Mouse (Mus musculus) splenic B cell, adult 2 months (primary cell): Measurements from ENCODE around the gene Gcc2.
"Not testable (repeated sequence)": the region's sequence is repeated elsewhere in the genome, so short reads cannot be mapped to it uniquely, and the experiment has no call there.

Source experiments
- DNase-seq: peaks from one replicate; pipeline ENCODE4 v3.0.0-alpha.2; 2011; ENCODE audit warnings: low read depth, low spot score
- H3K27me3 ChIP-seq: 2 replicates; pipeline ENCODE4 v1.6.1; 2012; ENCODE audit warnings: mild to moderate bottlenecking, low read length, moderate library complexity, mixed read lengths; ENCODE audit not compliant: control insufficient read depth, poor library complexity, insufficient read depth, severe bottlenecking
- H3K36me3 ChIP-seq: 2 replicates; pipeline ENCODE4 v1.6.1; 2012; ENCODE audit warnings: mild to moderate bottlenecking, low read length, moderate library complexity, mixed read lengths; ENCODE audit not compliant: control insufficient read depth, poor library complexity, insufficient read depth, severe bottlenecking

Gcc2 gene

DNA sequence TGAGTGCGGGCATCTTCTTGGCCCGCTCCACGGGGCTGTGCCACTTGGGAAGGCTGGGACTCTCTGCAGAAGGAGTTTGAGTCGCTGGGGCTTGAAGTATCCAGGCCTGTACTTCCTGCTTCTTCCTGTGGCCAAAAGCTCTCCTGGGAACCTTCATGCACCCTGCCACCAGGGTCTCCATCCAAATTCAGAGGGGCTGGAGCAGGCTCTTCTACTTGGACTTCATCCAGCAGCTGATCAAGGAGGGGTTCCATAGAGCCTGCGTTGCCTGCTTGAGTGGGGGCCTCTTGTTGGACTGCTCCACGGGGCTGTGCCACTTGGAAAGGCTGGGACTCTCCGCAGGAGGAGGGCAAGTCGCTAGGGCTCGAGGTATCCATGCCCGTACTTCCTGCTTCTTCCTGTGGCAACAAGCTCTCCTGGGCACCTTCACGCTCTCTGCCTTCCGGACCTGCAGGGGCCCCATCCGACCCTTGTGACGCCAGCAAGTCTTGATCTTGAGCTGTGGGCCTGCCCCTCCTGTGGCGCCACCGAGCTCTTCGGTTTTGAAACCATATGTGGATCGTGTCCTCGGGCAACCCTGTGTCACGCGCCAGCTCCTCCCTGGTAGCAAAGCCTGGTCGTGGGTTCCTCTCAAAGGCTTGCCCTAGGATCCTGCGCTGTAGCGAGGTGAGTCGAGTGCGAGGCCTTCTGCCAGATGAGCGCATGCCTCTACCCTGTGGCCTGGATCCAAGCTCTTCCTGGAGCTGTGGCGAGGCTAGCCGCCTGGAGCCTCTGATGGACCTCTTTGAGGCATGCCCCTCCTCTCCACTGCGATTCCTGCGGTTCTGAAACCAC, 31.1 kb upstream of the Gcc2 start:
- peak; percentile 36 for DNase-seq
- not testable (repeated sequence) for H3K27me3 ChIP-seq, H3K36me3 ChIP-seq

DNA sequence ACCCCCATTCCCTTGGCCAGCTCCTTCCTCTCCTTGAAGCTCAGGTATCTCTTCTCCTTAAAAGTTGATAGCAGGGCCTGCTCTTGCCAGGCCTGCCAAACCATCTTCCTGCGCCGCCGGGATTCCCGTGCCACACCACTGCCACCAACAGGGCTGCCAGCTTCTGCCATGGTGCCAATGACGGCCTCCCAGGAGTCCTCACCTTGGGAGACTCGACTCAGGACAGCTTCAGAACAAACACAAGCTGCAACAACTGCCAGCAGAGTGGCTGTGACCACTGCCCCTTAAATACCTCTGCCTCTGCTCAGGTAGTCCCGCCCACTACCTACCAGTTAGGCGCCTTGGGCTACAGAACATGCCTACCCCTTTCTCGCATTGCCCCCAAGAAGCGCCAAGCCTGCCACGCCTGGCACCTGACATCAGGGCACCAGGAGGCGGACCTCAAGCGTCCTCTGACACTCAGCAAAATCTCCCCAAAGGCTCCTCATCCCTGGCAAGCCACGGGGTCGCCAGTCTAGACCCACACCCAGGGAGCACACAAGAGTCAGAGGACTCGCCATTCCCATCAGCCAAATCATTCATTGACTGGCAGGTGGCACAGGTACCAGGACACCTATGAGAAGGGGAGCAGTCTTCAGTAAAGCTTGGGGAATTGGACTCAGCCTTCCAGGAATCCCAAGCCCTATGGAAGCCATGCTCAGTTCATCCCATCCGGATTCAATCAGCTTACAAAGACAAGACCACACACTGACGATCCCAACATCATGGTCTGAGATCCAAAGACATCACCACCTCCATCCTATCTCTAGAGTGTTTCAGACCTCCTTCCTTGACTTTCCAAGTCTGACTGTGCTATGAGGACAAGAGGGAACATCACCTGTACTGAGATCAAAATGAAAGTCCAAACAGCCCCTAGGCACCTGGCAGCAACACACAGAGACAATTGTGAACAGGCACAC, 30.2 kb upstream of the Gcc2 start, which contains the start of gene AW822073:
Gene AW822073 (minus strand): TSS at position 104 of the 959 bp plus-strand sequence.
- peak; percentile 23 for DNase-seq
- not testable (repeated sequence) for H3K27me3 ChIP-seq

DNA sequence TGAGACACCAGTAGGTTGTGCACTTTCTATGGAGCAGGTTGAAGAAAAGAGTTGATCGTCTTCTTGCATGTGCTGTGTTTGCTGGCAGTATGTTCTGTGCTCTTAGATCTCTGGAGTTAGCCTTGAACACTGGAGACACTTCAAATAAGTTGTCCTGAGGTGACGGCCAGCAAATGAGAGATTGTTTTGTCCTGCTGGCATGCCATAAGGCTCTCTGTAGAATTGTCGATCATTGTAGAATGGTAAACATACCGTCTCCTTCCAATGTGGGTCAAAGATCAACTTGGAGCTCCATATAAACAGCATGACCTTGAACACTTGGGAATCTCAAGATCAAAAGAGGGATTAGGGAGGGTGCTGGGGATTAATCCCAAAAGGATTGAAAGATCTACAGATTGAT, 28.9 kb upstream of the Gcc2 start:
- not testable (repeated sequence) for H3K27me3 ChIP-seq, H3K36me3 ChIP-seq
- peak; percentile 36 for DNase-seq

More for the DNA sequence above, 30.2 kb upstream of the Gcc2 start, which contains the start of gene AW822073:
- H3K36me3 ChIP-seq, result not testable (repeated sequence)

DNA sequence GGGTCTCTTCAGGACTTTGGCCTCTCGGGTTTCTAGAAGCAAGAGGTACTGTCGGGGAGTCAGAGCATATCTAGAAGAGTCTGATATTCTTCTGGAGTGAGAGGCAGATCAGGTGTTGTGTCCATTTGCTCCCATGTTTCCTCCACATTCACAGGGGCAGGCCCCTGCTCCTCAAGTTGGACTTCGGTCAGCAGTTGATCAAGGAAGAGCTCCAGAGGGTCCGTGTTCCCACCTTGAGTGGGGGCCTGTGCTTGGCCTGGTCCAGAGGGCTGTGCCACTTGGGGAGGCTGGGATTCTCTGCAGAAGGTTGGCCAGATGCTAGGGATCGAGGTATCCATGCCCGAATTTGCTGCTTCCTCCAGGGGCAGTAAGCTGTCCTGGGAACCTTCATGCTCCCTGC, 27.5 kb upstream of the Gcc2 start:
- H3K36me3 ChIP-seq, DNase-seq, H3K27me3 ChIP-seq: not testable (repeated sequence)

DNA sequence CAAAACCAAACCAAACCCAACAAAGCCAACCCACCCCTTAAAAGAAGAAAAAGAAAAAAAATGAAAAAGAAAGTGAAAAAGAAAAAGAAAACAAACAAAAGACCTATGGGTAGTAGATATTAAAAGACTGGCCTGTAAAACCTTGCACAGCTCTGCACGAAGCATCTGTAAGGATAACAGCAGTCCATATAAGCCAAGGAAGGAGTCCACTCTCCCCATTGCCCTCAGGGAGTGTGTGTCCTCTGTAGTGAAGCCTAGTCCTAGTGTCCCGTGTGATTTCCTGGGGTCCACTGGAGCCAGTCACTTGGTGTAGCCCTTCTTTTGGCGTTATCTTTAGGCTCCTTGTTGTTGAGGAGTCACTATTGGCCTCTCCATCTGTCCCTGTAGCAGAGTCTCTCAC, 25.3 kb upstream of the Gcc2 start:
- not testable (repeated sequence) for DNase-seq, H3K36me3 ChIP-seq, H3K27me3 ChIP-seq

DNA sequence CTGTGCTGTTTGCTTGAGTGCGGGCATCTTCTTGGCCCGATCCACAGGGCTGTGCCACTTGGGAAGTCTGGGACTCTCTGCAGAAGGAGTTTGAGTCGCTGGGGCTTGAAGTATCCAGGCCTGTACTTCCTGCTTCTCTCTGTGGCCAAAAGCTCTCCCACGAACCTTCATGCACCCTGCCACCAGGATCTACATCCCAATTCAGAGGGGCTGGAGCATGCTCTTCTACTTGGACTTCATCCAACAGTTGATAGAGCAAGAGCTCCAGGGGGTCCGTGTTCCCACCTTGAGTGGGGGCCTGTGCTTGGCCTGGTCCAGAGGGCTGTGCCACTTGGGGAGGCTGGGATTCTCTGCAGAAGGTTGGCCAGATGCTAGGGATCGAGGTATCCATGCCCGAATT, 24.2 kb upstream of the Gcc2 start:
- H3K27me3 ChIP-seq, H3K36me3 ChIP-seq: not testable (repeated sequence)
- DNase-seq, result peak; percentile 28

DNA sequence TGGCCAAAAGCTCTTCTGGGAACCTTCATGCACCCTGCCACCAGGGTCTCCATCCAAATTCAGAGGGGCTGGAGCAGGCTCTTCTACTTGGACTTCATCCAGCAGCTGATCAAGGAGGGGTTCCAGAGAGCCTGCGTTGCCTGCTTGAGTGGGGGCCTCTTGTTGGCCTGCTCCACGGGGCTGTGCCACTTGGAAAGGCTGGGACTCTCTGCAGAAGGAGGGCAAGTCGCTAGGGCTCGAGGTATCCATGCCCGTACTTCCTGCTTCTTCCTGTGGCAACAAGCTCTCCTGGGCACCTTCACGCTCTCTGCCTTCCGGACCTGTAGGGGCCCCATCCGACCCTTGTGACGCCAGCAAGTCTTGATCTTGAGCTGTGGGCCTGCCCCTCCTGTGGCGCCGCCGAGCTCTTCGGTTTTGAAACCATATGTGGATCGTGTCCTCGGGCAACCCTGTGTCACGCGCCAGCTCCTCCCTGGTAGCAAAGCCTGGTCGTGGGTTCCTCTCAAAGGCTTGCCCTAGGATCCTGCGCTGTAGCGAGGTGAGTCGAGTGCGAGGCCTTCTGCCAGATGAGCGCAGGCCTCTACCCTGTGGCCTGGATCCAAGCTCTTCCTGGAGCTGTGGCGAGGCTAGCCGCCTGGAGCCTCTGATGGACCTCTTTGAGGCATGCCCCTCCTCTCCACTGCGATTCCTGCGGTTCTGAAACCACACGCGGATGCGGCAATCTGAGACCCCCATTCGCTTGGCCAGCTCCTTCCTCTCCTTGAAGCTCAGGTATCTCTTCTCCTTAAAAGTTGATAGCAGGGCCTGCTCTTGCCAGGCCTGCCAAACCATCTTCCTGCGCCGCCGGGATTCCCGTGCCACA, 23.3 kb upstream of the Gcc2 start:
- H3K27me3 ChIP-seq, H3K36me3 ChIP-seq: not testable (repeated sequence)
- peak; percentile 47 for DNase-seq

DNA sequence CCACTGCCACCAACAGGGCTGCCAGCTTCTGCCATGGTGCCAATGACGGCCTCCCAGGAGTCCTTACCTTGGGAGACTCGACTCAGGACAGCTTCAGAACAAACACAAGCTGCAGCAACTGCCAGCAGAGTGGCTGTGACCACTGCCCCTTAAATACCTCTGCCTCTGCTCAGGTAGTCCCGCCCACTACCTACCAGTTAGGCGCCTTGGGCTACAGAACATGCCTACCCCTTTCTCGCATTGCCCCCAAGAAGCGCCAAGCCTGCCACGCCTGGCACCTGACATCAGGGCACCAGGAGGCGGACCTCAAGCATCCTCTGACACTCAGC, 22.7 kb upstream of the Gcc2 start, which contains the start of gene Duxf3:
Gene Duxf3 (minus strand): TSS at position 35 of the 329 bp plus-strand sequence.
- not testable (repeated sequence) for DNase-seq, H3K36me3 ChIP-seq, H3K27me3 ChIP-seq

DNA sequence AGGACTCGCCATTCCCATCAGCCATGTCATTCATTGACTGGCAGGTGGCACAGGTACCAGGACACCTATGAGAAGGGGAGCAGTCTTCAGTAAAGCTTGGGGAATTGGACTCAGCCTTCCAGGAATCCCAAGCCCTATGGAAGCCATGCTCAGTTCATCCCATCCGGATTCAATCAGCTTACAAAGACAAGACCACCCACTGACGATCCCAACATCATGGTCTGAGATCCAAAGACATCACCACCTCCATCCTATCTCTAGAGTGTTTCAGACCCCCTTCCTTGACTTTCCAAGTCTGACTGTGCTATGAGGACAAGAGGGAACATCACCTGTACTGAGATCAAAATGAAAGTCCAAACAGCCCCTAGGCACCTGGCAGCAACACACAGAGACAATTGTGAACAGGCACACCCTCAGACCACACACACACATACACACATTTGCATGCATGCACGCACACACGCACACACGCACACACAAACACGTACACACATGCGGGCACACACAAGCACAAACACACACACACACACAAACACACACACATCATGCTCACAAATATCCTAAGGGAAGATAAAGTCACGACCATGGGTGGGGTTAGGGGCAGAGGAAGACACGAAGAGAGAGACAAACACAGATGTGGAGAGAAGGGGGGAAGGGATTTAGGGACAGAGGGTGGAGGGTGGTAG, 22.1 kb upstream of the Gcc2 start:
- H3K27me3 ChIP-seq, H3K36me3 ChIP-seq, DNase-seq: not testable (repeated sequence)

DNA sequence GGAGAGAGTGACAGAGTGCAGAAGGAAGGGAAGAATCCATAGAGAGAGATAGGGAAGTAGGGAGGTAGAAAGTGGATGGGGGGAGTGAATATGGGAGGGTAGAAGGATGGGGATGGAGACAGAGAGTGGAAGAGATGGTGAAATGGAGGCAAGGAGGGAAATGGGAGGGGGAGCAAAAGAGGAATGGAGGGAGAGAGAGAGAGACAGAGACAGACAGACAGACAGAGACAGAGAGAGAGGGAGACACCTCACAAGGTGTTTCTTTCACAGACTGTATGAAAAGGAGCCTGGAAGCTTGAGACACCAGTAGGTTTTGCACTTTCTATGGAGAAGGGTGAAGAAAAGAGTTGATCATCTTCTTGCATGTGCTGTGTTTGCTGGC, 21.6 kb upstream of the Gcc2 start:
- DNase-seq, H3K36me3 ChIP-seq, H3K27me3 ChIP-seq: not testable (repeated sequence)

DNA sequence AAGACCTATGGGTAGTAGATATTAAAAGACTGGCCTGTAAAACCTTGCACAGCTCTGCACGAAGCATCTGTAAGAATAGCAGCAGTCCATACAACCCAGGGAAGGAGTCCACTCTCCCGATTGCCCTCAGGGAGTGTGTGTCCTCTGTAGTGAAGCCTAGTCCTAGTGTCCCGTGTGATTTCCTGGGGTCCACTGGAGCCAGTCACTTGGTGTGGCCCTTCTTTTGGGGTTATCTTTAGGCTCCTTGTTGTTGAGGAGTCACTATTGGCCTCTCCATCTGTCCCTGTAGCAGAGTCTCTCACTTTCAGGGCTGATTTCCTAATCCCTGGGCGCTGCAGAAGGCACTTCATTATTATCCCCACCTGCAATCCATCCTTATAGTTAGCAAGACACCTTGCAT, 20.3 kb upstream of the Gcc2 start:
- not testable (repeated sequence) for DNase-seq, H3K36me3 ChIP-seq, H3K27me3 ChIP-seq

DNA sequence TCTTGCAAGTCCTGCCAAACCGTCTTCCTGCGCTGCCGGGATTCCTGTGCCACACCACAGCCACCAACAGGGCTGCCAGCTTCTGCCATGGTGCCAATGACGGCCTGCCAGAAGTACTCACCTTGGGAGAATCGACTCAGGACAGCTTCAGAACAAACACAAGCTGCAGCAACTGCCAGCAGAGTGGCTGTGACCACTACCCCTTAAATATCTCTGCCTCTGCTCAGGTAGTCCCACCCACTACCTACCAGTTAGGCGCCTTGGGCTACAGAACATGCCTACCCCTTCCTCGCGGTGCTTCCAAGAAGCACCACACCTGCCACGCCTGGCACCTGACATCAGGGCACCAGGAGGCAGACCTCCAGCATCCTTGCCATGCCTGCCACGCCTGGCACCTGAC, 18.7 kb upstream of the Gcc2 start, which contains the start of gene Gm4981:
Gene Gm4981 (minus strand): TSS at position 89 of the 400 bp plus-strand sequence.
- Histone ChIP-seq H3K36me3 (no peaks in the 10 kb centered on the region), H3K27me3 (no peaks in the 10 kb centered on the region)
- peak; percentile 12 for DNase-seq

DNA sequence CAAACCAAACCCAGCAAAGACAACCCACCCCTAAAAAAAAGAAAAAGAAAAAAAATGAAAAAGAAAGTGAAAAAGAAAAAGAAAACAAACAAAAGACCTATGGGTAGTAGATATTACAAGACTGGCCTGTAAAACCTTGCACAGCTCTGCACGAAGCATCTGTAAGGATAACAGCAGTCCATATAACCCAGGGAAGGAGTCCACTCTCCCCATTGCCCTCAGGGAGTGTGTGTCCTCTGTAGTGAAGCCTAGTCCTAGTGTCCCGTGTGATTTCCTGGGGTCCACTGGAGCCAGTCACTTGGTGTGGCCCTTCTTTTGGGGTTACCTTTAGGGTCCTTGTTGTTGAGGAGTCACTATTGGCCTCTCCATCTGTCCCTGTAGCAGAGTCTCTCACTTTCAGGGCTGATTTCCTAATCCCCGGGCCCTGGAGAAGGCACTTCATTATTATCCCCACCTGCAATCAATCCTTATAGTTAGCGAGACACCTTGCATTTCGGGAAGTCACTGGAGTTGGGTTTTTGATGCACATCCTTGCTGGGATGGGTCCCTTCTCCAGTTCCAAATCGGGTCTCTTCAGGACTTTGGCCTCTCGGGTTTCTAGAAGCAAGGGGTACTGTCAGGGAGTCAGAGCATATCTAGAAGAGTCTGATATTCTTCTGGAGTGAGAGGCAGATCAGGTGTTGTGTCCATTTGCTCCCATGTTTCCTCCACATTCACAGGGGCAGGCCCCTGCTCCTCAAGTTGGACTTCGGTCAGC, 16.1 kb upstream of the Gcc2 start:
- H3K36me3 ChIP-seq, H3K27me3 ChIP-seq: not testable (repeated sequence)
- DNase-seq, result peak; percentile 39
